Mouse (Mus musculus) G1E (cell line): ENCODE measurements around the gene Praf2.

Experiments used
- CTCF ChIP-seq: IDR thresholded peaks from 2 replicates; pipeline ENCODE4 v1.5.1; 2012; ENCODE audit warnings: low read depth, low read length, inconsistent platforms, mixed read lengths
- GATA1 ChIP-seq: IDR thresholded peaks from 2 replicates; pipeline ENCODE4 v1.6.1; 2012; ENCODE audit warnings: borderline replicate concordance, low read length, inconsistent platforms, mixed read lengths
- GATA2 ChIP-seq: IDR thresholded peaks from 2 replicates; pipeline ENCODE4 v1.6.1; 2012; ENCODE audit warnings: low read depth, low read length, inconsistent platforms, borderline replicate concordance
- POLR2AphosphoS5 ChIP-seq: IDR thresholded peaks from 2 replicates; pipeline ENCODE4 v1.6.1; 2012; ENCODE audit warnings: low read depth, low read length, inconsistent platforms; ENCODE audit not compliant: insufficient replicate concordance
- TAL1 ChIP-seq: conservative IDR thresholded peaks from 2 replicates; pipeline ENCODE4 v1.6.1; 2012; ENCODE audit warnings: low read depth, low read length, inconsistent platforms, mixed read lengths

- TF ChIP-seq CTCF (no peak), GATA1 (no peak), TAL1 (no peak), GATA2 (no peak), POLR2AphosphoS5 (no peak)
Observed at GRCm38 (mm10) chrX:7728215-7728921, at the start of gene Praf2.
